Mouse (Mus musculus): ENCODE results near the gene Ptpn18. TPM values are rescaled to one million over a fixed set of nuclear protein-coding genes. Genes with fewer than 3 reads are reported as not detected.

Gene Ptpn18
- 54.1 and 93.0 TPM in 2 replicates for polyA plus RNA-seq (2011; ENCODE audit: insufficient read depth, insufficient read length, low replicate concordance, missing spikeins)

GRCm38 (mm10) chr1:34459284-34460060 lies at the start of gene Ptpn18:
TSS of gene Ptpn18 (plus strand) at chr1:34459762.
- Histone ChIP-seq H3K4me3 (replicated peaks; ENCODE audit: control insufficient read depth, low read depth, low read length) (peak within 1 kb of the TSS; percentile 71), H3K4me1 (ENCODE audit: control insufficient read depth, insufficient read depth, low read length) (peaks cover 2% of the 10 kb centered on the region; the same call in 1 of the 2 replicates), H3K27ac (ENCODE audit: control insufficient read depth, insufficient read depth, low read depth, low read length, poor library complexity) (peak within 1 kb of the TSS; percentile 41)
- TF ChIP-seq POLR2A (IDR thresholded peaks at IDR 0.05; ENCODE audit: borderline replicate concordance, control insufficient read depth, low read depth, low read length) (peak; percentile 48; the same call in 1 of the 2 replicates), CTCF (IDR thresholded peaks at IDR 0.05; ENCODE audit: control insufficient read depth, insufficient read depth, low read length) (peak; percentile 13; the same call in 1 of the 2 replicates)
- WGBS, result under 1% methylated on average over 48 of the region's 48 CpGs

- TF ChIP-seq CTCF (IDR thresholded peaks at IDR 0.05; ENCODE audit: control insufficient read depth, insufficient read depth, low read length) (no peak), POLR2A (IDR thresholded peaks at IDR 0.05; ENCODE audit: borderline replicate concordance, control insufficient read depth, low read depth, low read length) (no peak)
- no peaks in the 10 kb centered on the region for H3K4me1 ChIP-seq (ENCODE audit: control insufficient read depth, insufficient read depth, low read length)
- H3K27ac ChIP-seq (ENCODE audit: control insufficient read depth, insufficient read depth, low read depth, low read length, poor library complexity), result no peak overlapping the region
- WGBS, result 90% methylated on average over 2 of the region's 2 CpGs
- no peak overlapping the region for H3K4me3 ChIP-seq (replicated peaks; ENCODE audit: control insufficient read depth, low read depth, low read length)
These were observed 31.1 kb upstream of the Ptpn18 start for GRCm38 (mm10) chr1:34428466-34428865.

GRCm38 (mm10) chr1:34429281-34429680 lies 30.3 kb upstream of the Ptpn18 start:
- TF ChIP-seq CTCF (IDR thresholded peaks at IDR 0.05; ENCODE audit: control insufficient read depth, insufficient read depth, low read length), result no peak
- H3K27ac ChIP-seq (ENCODE audit: control insufficient read depth, insufficient read depth, low read depth, low read length, poor library complexity), result no peak overlapping the region
- no peak overlapping the region for H3K4me3 ChIP-seq (replicated peaks; ENCODE audit: control insufficient read depth, low read depth, low read length)
- H3K4me1 ChIP-seq (ENCODE audit: control insufficient read depth, insufficient read depth, low read length), result no peaks in the 10 kb centered on the region
- WGBS, result 86% methylated on average over 4 of the region's 4 CpGs

- TF ChIP-seq CTCF (IDR thresholded peaks at IDR 0.05; ENCODE audit: control insufficient read depth, insufficient read depth, low read length), result no peak
- no peak for TF ChIP-seq POLR2A (IDR thresholded peaks at IDR 0.05; ENCODE audit: borderline replicate concordance, control insufficient read depth, low read depth, low read length)
- no peak overlapping the region for H3K4me3 ChIP-seq (replicated peaks; ENCODE audit: control insufficient read depth, low read depth, low read length)
- no peak overlapping the region for H3K27ac ChIP-seq (ENCODE audit: control insufficient read depth, insufficient read depth, low read depth, low read length, poor library complexity)
- no peaks in the 10 kb centered on the region for H3K4me1 ChIP-seq (ENCODE audit: control insufficient read depth, insufficient read depth, low read length)
- WGBS, result 80% methylated on average over 3 of the region's 3 CpGs
These were observed 28.6 kb upstream of the Ptpn18 start for GRCm38 (mm10) chr1:34430981-34431380.

- H3K4me1 ChIP-seq (ENCODE audit: control insufficient read depth, insufficient read depth, low read length), result no peaks in the 10 kb centered on the region
- TF ChIP-seq CTCF (IDR thresholded peaks at IDR 0.05; ENCODE audit: control insufficient read depth, insufficient read depth, low read length) (no peak), POLR2A (IDR thresholded peaks at IDR 0.05; ENCODE audit: borderline replicate concordance, control insufficient read depth, low read depth, low read length) (no peak)
- 93% methylated on average over 9 of the region's 9 CpGs for WGBS
- no peak overlapping the region for H3K27ac ChIP-seq (ENCODE audit: control insufficient read depth, insufficient read depth, low read depth, low read length, poor library complexity)
- no peak overlapping the region for H3K4me3 ChIP-seq (replicated peaks; ENCODE audit: control insufficient read depth, low read depth, low read length)
These were observed 28.1 kb upstream of the Ptpn18 start for GRCm38 (mm10) chr1:34431431-34431830.

GRCm38 (mm10) chr1:34432411-34432775 lies 27.2 kb upstream of the Ptpn18 start:
- Histone ChIP-seq H3K4me3 (replicated peaks; ENCODE audit: control insufficient read depth, low read depth, low read length) (no peak overlapping the region), H3K27ac (ENCODE audit: control insufficient read depth, insufficient read depth, low read depth, low read length, poor library complexity) (no peak overlapping the region), H3K4me1 (ENCODE audit: control insufficient read depth, insufficient read depth, low read length) (no peaks in the 10 kb centered on the region)
- 67% methylated on average over 13 of the region's 13 CpGs for WGBS
- no peak for TF ChIP-seq CTCF (IDR thresholded peaks at IDR 0.05; ENCODE audit: control insufficient read depth, insufficient read depth, low read length)
- TF ChIP-seq POLR2A (IDR thresholded peaks at IDR 0.05; ENCODE audit: borderline replicate concordance, control insufficient read depth, low read depth, low read length), result no peak

- TF ChIP-seq CTCF (IDR thresholded peaks at IDR 0.05; ENCODE audit: control insufficient read depth, insufficient read depth, low read length) (no peak), POLR2A (IDR thresholded peaks at IDR 0.05; ENCODE audit: borderline replicate concordance, control insufficient read depth, low read depth, low read length) (peak; percentile 60; the same call in 1 of the 2 replicates)
- WGBS, result 30% methylated on average over 35 of the region's 35 CpGs
- Histone ChIP-seq H3K4me3 (replicated peaks; ENCODE audit: control insufficient read depth, low read depth, low read length) (peak overlapping the region; percentile 51), H3K4me1 (ENCODE audit: control insufficient read depth, insufficient read depth, low read length) (no peaks in the 10 kb centered on the region), H3K27ac (ENCODE audit: control insufficient read depth, insufficient read depth, low read depth, low read length, poor library complexity) (peak overlapping the region; percentile 67)
These were observed 26.6 kb upstream of the Ptpn18 start for GRCm38 (mm10) chr1:34432776-34433481.

GRCm38 (mm10) chr1:34433891-34434521 lies 25.6 kb upstream of the Ptpn18 start:
- TF ChIP-seq CTCF (IDR thresholded peaks at IDR 0.05; ENCODE audit: control insufficient read depth, insufficient read depth, low read length) (no peak), POLR2A (IDR thresholded peaks at IDR 0.05; ENCODE audit: borderline replicate concordance, control insufficient read depth, low read depth, low read length) (no peak)
- Histone ChIP-seq H3K27ac (ENCODE audit: control insufficient read depth, insufficient read depth, low read depth, low read length, poor library complexity) (peak overlapping the region; percentile 22), H3K4me1 (ENCODE audit: control insufficient read depth, insufficient read depth, low read length) (no peaks in the 10 kb centered on the region), H3K4me3 (replicated peaks; ENCODE audit: control insufficient read depth, low read depth, low read length) (peak overlapping the region; percentile 56)
- 4% methylated on average over 19 of the region's 19 CpGs for WGBS
